Mouse (Mus musculus) neutrophil, adult 5-6 weeks (primary cell): ENCODE results near the gene Ucp2. TPM values are rescaled to one million over a fixed set of nuclear protein-coding genes. Genes with fewer than 3 reads are reported as not detected.

Source experiments
- ATAC-seq: fragments of 151-379, 151-347 bp; 2 replicates; pipeline ENCODE4 v1.8.0; 2017; ENCODE audit warnings: mild to moderate bottlenecking, moderate TSS enrichment; ENCODE audit not compliant: insufficient number of reproducible peaks, poor library complexity, low FRiP score, severe bottlenecking; ENCODE audit errors: extremely low read depth
- total RNA-seq: library from RNA; stranded (forward); fragments of 200-1000 nt; gene quantifications from 2 replicates; pipeline ENCODE4 v1.2.3, GENCODE M21; 2017

Ucp2 gene
- total RNA-seq, 1 experiment from 2014 or later, result 500 TPM

DNA sequence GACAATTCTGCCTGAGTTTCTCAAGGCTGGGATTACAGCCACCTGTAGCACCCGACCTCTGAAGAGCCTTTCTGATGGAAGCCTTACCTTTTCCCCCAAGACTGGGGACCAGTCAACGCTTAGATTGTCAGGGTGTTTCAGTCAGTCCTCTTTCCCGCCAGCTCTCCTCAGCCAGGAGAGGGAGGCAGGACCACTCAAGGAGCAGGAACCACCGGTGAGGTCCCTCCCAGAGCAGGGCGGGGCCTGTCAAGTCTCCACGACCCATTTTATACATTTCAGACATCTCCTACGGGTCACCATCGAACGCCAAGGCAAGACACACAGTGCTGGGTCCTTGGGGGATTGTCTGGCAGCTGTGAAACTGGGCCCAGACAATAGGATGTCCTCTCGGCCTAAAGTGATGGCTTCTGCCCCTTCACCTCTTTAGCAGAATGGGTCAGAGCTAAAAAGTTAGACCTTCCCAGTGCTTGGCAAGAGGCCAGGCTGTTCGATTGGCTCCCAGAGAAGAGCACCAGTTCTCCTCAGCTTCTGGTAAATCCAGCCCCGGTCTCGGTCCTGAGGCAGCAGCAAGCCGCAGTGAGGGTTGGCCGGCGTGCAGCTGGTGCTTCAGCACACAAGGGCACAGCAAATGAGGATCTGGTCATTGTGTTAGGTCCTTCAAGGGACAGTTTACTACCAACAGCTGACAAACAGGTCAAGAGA lies 7.3 kb downstream of the Ucp2 start:
- no peak for ATAC-seq

DNA sequence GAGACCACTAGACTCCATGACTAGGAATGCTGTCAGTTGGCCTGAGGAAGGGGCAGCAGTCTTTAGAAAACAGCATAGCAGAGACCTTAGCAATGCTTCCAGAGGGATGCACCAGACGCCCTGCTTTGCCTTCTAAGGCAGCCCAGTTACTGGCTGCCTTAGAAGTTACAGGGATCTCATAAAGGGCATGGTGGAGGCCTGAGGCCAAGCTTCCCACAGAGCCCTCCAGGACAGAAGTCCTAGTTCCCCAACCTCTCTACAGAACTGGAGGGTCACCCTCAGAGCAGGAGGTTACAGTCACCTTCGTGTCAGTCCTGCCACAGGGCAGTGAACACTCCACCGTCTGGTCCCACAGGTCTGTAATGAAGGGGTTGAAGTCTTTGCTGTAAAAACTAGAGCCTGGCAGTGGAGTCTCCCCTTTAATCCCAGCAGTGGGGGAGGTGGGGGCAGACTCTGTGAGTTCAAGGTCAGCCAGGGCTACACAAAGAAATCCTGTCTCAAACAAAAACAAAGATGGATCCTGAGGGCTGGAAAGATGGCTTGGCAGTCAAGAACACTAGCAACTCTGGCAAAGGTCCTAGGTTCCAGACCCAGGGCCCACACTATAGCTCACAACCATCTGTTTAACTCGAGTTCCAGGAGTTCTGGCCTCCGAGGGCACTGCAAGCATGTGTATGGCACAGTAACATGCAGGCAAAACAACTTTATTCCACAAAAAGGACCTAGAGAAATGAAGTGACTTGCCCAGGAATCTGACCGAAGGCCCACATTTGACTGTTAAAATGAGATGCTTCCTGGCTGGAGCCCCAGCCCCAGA lies 8.1 kb downstream of the Ucp2 start:
- ATAC-seq, result no peak

DNA sequence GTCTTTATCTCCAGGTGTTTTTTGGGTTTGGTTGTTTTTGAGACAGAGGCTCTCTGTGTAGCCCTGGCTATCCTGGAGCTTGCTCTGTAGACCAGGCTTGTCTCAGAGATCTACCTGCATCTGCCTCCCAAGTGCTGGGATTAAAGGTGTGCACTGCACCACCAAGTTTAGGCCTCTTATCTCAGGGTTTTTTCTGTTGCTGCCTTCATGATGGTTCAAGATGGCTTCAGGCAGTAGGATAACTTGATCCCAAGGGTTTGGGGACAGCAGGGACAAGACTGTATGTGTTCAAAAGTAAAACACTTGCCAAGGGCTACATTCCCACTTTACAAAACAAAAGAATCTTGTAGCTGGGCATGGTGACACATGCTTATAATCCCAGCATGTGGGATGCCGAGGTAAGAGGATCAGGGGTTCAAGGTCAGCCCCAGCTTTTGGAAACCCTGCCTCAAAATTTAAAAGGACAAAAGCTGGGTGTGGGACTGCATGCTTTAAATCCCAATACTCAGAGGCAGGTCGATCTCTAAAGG lies 8.8 kb downstream of the Ucp2 start:
- ATAC-seq, result no peak

DNA sequence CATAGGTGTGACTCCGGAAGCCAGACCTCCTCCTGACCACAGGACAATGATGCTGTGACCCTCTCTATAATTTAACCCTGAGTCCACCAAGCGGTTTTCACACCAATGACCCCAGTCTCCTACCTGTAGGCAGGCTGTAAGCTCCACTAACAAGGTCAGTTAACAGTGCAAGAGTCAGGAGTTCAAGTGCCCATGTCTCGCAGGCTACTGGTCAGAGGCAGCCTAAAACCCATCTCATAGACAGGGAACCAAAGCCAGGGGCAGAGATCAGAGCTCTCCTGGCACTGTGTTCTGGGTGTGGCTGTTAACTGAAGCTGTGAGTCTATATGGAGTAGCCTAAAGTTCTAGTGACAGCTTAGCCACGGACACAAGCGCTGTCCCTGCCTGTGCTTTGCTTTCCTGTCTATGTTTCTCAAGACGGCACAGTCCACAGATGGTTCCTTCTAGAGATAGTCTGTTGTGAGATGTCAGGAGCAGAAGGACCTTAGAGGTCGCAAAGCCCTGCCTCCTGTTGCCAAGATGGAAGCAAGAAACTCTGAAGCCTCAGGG lies 9.3 kb downstream of the Ucp2 start:
- ATAC-seq, result no peak

DNA sequence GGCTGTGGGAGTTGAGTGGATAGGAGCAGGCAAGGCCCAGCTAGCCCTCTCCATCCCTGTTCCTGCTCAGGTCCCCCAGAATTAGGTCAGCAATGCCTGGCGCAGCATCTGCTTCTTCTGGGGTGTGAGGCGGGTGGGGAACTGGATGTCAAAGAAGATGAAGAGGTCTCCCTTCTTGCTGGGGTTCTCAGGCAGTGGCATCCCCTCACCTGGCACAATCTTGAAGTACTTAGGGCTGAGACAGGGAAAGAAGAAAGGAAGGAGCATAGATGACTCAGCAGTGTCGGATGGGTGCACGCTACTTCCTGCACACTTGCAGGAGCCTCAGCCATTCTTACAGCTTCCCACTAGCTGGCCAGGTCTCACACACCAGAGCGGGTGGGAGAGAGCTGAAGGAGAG lies 9.9 kb downstream of the Ucp2 start:
- ATAC-seq, result peak; percentile 29; the same call in 1 of the 2 replicates

DNA sequence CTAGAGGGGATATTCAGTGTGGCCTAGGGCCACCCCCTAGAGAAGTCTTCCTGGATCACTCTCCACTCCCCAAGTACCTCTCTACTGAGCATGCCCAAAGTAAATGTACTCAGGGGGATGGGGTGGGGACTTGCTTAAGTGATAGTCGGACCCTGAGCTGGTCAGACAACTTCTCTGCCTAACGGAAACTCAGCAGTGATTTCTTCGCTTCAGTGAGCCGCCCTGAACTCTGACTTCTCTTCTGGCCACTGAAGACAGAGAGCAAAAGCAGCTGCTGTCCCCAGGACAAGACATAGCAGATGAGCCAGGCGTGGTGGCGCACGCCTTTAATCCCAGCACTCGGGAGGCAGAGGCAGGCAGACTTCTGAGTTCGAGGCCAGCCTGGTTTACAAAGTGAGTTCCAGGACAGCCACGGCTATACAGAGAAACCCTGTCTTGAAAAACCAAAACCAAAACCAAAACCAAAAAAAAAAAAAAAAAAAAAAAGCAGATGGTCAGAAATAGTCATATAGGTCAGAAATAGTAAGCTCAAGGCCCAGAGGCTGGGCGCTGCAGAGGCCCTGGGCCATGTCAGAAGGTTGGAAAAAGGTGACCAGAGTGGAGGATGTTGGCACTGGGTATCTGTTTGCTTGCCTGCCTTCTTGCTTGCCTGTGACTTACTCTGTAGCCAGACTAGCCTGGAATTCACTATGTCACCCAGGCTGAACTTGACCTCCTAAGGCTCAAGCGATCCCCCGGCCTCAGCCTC lies 11.8 kb downstream of the Ucp2 start:
- no peak for ATAC-seq

DNA sequence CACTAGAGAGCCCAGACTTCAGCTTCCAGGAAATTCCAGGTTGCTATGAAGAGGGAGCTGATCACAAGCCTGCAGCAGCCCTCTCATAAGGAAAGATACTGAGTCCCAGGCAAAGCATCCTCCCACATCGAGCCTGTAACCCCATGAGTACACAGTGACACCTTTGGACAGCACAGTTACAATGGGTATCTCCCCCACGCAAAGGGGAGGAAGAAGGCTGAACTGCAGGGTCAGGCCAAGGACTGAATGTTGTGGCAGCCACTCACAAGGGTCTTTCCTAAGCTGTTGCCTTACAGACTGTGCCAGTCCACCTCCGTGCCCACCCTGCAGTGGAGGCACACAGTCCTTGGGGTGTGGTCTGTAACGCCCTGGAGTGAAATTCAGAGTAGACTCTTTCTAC lies 13.4 kb downstream of the Ucp2 start:
- no peak for ATAC-seq

DNA sequence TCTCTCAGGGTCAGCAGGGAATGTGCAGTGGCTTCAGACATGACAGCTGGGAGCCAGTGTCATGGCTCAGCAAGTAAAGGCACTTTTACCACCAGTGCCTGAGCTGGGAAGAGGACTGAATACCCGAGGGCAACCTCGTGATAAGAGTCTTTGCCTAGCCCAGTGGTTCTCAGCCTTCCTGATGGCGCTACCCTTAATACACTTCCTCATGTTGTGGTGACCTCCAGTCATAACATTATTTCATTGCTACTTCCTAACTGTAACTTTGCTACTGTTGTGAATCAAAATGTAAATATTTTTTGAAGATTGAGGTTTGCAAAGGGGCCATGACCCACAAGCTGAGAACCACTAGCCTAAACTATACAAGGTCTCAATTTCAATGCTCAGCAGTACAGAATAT lies 15.5 kb downstream of the Ucp2 start:
- no peak for ATAC-seq

DNA sequence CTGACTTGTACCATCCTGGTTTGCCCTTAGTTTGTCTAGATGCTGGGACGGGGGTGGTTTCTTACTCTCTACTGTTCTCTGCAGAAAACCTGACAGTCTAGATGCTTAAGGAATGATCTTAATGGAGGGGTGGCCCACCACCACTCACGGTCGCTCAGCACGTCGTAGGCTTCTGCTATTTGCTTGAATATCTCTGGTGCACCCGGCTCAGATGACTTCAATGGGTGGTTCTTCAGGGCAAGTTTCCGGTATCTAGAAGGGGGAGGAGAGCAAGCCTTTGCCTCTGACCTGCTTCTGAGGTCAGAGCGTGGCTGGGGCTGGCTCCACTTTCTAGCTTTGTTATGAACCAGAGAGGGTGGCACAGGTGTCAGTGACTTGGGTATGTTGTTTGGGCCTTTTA lies 18.5 kb downstream of the Ucp2 start:
- ATAC-seq, result 0 out of 2 replicates have a peak, but pooled peaks have one; percentile 15

DNA sequence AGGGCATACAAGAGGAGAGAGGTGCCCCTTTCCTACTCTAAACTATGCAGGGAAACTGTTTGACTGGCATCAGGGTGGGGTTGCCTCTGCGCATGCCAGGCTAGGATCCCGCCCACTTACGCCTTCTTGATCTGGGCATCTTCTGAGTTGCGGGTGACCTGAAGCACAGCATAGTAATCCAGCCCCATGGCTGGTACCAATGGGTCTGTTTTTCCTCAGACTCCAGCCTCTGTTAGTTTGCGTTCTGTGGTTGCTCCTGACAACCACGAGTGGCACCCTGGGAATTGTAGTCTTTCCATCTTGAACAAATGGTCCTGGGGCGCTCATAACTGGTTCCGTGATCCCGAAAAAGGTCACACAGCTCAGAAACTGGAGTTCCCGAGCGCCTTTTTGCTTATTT lies 21.4 kb downstream of the Ucp2 start, which contains the start of gene Dnajb13:
Gene Dnajb13, minus strand, starts transcription at position 388 of the 400 bp plus-strand sequence.
- ATAC-seq, result no peak

DNA sequence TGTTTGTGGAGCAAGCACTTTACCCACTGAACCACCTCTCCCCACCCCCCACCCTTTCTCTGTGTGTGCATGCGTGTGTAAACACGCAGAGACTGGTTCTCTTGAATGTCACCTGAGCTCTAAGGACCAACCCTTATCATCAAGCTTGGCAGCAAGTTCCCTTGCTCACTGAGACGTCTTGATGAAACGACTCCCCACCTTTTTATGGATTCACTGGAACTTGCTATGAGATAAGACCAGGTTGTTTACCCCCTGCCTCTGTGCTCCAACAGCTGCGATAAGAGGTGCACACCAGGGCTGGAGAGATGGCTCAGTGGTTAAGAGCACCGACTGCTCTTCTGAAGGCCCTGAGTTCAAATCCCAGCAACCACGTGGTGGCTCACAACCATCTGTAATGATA lies 27.1 kb downstream of the Ucp2 start:
- no peak for ATAC-seq

DNA sequence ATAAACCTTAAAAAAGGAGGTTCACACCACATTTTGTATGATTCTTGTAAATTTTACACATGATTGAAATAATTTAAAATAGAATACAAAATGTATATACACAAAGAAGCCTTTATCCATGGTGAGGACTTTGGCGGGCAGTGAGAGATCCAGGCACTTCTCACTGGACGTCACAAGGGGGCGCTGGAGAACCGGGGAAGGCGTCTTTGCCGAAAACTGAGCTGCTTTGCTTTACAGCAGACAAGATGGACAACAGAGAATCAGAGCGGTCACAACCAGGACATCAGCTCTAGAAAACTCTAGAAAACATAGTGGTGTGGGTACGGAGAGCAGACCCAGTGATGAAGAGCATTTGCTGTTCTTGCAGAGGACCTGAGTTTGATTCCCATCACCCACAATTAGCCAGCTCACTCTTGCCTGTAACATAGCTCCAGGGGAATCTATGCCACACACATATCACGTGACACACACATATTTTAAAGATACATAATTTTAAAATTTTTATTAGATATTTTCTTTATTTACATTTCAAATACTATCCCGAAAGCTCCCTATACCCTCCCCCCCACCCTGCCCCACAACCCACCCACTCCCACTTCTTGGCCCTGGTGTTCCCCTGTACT lies 27.6 kb downstream of the Ucp2 start:
- peak; percentile 94 for ATAC-seq

DNA sequence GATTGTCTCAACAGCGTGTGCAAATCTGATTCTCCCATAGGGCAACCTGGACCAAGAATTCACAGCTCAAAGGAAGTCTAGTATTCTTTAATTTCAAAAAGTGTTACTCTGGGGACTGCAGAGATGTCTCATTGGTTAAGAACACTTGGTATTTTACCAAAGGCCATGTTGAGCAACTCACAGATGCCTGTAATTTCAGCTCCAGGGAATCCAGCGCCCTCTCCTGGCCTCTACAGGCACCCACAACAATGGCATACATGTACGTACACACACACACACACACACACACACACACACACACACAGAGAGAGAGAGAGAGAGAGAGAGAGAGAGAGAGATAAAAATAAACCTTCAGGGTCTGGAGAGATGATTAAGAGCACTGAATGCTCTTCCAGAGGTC lies 29.1 kb downstream of the Ucp2 start:
- ATAC-seq, result no peak

DNA sequence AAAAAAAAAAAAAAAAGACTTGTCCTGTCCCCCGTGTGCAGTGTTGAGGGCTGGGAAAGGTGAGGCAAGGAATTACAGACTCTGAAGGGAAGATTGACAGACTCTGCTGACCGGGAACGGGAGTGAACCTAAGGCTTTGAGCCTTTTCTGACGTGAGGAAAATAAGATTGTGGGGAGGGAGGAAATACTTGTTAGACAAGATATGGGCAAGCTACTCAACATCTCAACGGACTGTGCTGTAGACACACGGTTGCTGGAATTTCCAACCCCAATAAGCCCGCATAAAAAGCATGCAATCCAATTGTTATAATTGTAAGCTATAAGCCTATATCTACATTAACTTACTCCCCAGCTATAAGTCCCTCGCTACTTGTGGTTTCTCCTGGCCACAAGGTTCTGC lies 31.5 kb downstream of the Ucp2 start:
- no peak for ATAC-seq

DNA sequence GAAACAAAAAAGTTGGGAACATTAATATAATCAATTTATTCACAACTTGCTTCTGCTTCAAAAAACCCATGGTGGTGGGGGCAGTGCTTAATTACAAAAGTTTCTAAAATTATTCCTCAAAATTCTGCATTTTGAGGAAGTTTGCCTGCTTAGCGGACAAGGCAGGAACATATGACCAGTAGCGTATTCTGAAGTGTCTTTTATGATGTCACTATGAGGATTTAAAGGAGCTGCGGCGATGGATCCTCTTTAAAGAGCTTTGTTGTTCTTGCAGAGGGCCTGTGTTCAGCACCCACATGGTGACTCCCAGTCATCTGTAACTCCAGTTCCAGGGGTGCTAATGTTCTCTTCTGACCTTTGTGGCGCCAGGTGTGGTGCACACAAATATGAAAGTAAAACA lies 37.6 kb downstream of the Ucp2 start:
- ATAC-seq, result no peak

DNA sequence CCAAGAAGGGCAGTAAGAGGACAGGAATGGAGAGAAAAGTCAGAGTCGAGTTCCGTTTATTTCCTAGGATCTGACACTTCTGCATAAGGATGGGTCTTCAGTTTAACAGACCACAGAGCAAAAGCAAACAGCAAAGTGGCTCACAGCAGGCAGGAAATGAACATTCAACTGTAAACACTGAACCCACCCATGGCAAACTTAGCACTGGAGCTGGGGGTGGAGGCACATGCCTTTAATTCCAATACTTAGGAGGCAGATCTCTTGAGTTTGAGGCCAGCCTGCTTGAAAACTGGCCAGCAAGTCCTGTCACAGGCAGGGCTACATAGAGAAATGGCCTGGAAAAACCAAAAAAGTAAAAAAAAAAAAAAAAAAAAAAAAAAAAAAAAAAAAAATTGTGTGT lies 40.4 kb downstream of the Ucp2 start:
- ATAC-seq, result no peak

DNA sequence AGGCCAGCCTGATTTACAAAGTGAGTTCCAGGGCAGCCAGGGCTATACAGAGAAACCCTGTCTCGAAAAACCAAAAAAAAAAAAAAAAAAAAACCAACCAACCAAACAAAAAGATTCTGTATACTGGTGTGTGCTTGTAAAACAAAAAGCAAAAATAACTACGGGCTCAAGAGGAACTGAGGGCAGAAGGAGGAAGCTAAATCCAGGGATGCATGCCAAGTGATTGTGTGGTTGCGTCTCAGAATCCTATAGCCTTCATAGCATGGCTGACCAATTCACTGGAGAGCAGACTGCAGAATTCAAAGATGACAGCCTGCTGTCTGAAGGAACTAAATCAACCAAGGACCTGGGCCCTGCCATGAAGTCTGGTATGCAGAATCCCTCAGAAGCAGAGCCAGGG lies 41.1 kb downstream of the Ucp2 start:
- no peak for ATAC-seq

DNA sequence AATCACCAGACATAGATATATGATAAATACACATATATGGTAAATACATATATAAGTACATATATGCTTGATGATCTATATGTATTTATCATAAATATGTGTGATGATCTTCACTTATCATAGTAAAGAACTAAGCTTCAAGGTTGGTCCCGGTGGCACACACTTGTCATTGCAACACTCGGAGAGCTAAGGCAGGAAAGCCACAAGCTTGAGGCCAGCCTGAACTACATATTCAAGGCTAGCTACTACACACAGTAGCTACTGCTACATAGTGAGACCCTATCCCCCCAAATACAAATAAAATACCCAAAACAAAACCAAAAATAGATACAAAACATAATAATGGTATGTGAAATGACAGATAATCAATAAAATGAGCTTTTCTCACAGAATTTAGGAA lies 42.7 kb downstream of the Ucp2 start:
- no peak for ATAC-seq
